Mouse (Mus musculus) mature B cell (primary cell): ENCODE results near the gene Olfr98.
"Not testable (repeated sequence)": the region's sequence is repeated elsewhere in the genome, so short reads cannot be mapped to it uniquely, and the experiment has no call there.

ENCODE experiments used
- in situ Hi-C: fragments of 300-500 bp; cut with MboI; formaldehyde crosslinking; loops from 2 replicates; pipeline ENCODE4 v1.14.3; 2019

The Olfr98 gene

GRCm38 (mm10) chr17:37263626-37264025 is at the start of gene Olfr98:
Gene Olfr98, minus strand, starts transcription at chr17:37263749.
- in situ Hi-C loops: no loop called here

GRCm38 (mm10) chr17:37310146-37310699 is 46.7 kb upstream of the Olfr98 start:
- in situ Hi-C loops: no loop called here

- in situ Hi-C loops: no loop called here
Observed at GRCm38 (mm10) chr17:37308483-37308882, 44.9 kb upstream of the Olfr98 start.

GRCm38 (mm10) chr17:37304213-37304612 is 40.7 kb upstream of the Olfr98 start, which contains the start of gene Olfr101:
Gene Olfr101, minus strand, starts transcription at chr17:37304313.
- in situ Hi-C loops: no loop called here

- in situ Hi-C loops: no loop called here
Observed at GRCm38 (mm10) chr17:37283360-37283759, 19.8 kb upstream of the Olfr98 start, which contains the start of gene Olfr99. Gene Olfr99, minus strand, starts transcription at chr17:37283460.

- in situ Hi-C loops: no loop called here
Observed at GRCm38 (mm10) chr17:37280331-37280730, 16.8 kb upstream of the Olfr98 start.

GRCm38 (mm10) chr17:37276573-37276972 is 13.0 kb upstream of the Olfr98 start:
- in situ Hi-C loops: no loop called here

- in situ Hi-C loops: no loop called here
Observed at GRCm38 (mm10) chr17:37275626-37276248, 12.2 kb upstream of the Olfr98 start.

GRCm38 (mm10) chr17:37270702-37271092 is 7.1 kb upstream of the Olfr98 start:
- in situ Hi-C loops: no loop called here

GRCm38 (mm10) chr17:37270058-37270701 is 6.6 kb upstream of the Olfr98 start, which contains the start of gene H2-M3:
Gene H2-M3, plus strand, starts transcription at chr17:37270220.
- in situ Hi-C loops: no loop called here

- in situ Hi-C loops: no loop called here
Observed at GRCm38 (mm10) chr17:37250544-37250943, 13.0 kb downstream of the Olfr98 start.

GRCm38 (mm10) chr17:37249460-37249859 is 14.1 kb downstream of the Olfr98 start:
- in situ Hi-C loops: no loop called here

- in situ Hi-C loops: no loop called here
Observed at GRCm38 (mm10) chr17:37246715-37247114, 16.8 kb downstream of the Olfr98 start.

- in situ Hi-C loops: no loop called here
Observed at GRCm38 (mm10) chr17:37242198-37242597, 21.4 kb downstream of the Olfr98 start.

GRCm38 (mm10) chr17:37237230-37237629 is 26.3 kb downstream of the Olfr98 start, which contains the start of gene Olfr97:
Gene Olfr97, minus strand, starts transcription at chr17:37237330.
- in situ Hi-C loops: not testable (repeated sequence)

- in situ Hi-C loops: no loop called here
Observed at GRCm38 (mm10) chr17:37221879-37222278, 41.7 kb downstream of the Olfr98 start.

GRCm38 (mm10) chr17:37219846-37220245 is 43.7 kb downstream of the Olfr98 start, which contains the start of gene Olfr96:
Gene Olfr96, plus strand, starts transcription at chr17:37220146.
- in situ Hi-C loops: no loop called here

GRCm38 (mm10) chr17:37218486-37218885 is 45.1 kb downstream of the Olfr98 start:
- in situ Hi-C loops: no loop called here

GRCm38 (mm10) chr17:37213018-37213417 is 50.5 kb downstream of the Olfr98 start, which contains the start of gene Olfr95:
Gene Olfr95, minus strand, starts transcription at chr17:37213118.
- in situ Hi-C loops: no loop called here
